Mouse (Mus musculus): Measurements from ENCODE around the gene Thada. TPM values are rescaled to one million over a fixed set of nuclear protein-coding genes. Genes with fewer than 3 reads are reported as not detected.

Gene Thada
- polyA plus RNA-seq, 1 experiment from 2014 or later = 1.3 TPM

DNA sequence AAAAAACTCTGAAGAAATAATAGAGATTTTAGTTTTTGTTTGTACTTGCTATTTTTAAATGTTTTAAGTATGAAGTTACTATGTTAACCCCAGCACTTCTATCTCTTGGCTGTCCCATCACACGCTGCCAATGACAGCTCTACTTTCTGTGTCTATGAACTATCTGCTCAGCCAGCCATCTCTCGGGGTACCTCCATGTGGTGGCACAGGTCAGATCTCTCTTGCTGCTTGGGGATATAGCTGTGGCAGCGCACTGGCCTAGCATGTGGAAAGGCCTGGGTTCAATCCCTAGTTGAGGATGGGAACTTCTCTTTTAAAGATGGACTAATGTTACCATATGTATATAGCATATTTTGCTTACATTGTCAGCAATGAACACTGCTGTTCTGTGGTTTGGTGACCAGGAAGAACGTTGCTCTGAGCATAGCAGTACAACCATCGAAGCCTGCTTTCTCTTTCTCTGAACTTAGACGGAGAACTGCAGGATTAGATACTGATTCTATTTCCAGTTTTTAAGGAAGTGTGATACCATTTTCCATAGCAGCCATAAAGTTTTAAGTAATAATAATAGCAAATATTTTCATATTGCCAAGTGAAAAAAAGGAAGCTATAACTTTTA is 198.4 kb downstream of the Thada start:
- H3K9me3 ChIP-seq (ENCODE audit: control insufficient read depth) = no peaks in the 10 kb centered on the region
- H3K27ac ChIP-seq (ENCODE audit: low read depth, low read length) = no peak overlapping the region
- H3K4me1 ChIP-seq (replicated peaks; ENCODE audit: control insufficient read depth, insufficient read depth, low read length) = no peaks in the 10 kb centered on the region
- H3K4me2 ChIP-seq (replicated peaks; ENCODE audit: low read depth) = no peak overlapping the region
- H3K4me3 ChIP-seq (ENCODE audit: low read depth, low read length) = no peak overlapping the region
- no peak overlapping the region for H3K9ac ChIP-seq (ENCODE audit: low read depth, low read length)
- no peak for TF ChIP-seq CTCF (IDR thresholded peaks at IDR 0.05; ENCODE audit: low read depth)
- no peaks in the 10 kb centered on the region for H3K27me3 ChIP-seq (replicated peaks; ENCODE audit: control insufficient read depth, insufficient read depth, low read length)
- ATAC-seq = no peak
- WGBS = 84% methylated on average over 6 of the region's 6 CpGs
- no peaks in the 10 kb centered on the region for H3K36me3 ChIP-seq (ENCODE audit: control insufficient read depth, insufficient read depth)

DNA sequence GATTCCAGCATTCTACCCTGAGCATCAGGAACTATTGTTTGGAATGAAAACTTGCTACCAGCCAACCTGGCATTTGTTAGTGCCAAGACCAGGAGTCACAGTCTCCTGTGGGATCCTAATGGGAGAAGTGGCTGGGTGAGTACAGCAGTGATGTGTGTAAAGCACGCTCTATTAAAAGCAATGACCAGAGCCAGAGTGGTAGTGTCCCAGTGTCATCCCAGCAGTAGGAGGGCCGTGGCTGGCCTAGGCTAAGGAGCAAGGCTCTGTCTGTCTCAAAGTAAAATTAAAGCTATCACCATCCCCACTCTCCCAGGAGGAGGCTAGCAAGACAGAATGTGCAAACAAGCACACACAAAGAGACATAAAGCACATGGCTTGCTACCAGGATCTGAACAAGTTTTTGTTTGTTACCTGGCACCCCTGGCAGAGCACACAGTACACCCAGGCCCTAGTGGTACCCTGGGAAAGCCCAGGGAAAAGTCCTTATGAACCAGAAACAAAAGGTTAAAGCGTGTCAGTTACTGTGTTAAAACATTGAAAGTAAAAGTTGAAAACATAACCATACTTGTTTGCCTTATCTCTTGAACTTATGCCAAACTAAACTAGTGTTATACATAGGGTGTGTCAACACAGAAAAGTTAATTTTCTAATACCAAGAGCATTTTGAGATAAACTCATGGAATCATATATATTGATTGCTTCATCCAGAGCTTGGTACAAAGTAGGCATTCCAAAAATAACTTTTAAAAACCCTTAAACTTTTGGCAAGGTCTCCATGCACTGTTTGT is 199.7 kb downstream of the Thada start:
- Histone ChIP-seq H3K36me3 (ENCODE audit: control insufficient read depth, insufficient read depth) (no peaks in the 10 kb centered on the region), H3K9ac (ENCODE audit: low read depth, low read length) (no peak overlapping the region), H3K27me3 (replicated peaks; ENCODE audit: control insufficient read depth, insufficient read depth, low read length) (no peaks in the 10 kb centered on the region), H3K27ac (ENCODE audit: low read depth, low read length) (no peak overlapping the region), H3K4me1 (replicated peaks; ENCODE audit: control insufficient read depth, insufficient read depth, low read length) (no peaks in the 10 kb centered on the region), H3K4me3 (ENCODE audit: low read depth, low read length) (no peak overlapping the region), H3K9me3 (ENCODE audit: control insufficient read depth) (no peaks in the 10 kb centered on the region), H3K4me2 (replicated peaks; ENCODE audit: low read depth) (no peak overlapping the region)
- no peak for ATAC-seq
- TF ChIP-seq CTCF (IDR thresholded peaks at IDR 0.05; ENCODE audit: low read depth) = no peak
- WGBS = 64% methylated on average over 3 of the region's 3 CpGs

DNA sequence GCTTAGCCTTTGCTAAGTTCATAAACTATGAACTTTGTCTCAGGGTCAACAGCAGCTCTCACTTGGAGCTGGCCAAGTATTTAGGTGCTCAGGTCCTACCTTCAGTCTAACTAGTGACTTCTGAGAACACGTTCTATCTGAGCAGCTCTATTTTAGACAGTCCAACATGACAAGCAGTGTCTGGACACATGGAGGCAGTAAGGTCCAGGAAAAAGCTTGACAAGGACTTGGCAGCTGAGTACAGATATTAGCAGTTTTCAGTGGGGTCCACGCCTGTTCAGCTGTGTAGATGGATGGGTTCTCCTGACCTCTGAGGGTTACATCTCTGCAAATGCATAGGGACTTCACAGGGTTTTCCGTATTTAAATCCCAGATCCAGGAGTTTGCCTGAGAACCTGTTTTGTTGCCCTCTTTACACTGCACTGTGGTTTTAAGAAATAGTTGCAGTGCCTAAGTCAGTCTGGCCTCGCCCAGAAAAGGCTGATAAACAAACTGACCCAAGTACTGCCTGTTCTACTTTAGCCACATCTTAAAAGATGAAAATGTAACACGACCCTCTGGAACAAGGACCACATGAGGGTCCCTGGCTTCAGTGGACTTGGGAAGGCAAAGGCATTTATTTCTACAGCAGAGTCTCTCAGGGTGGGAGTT is 200.4 kb downstream of the Thada start:
- WGBS = 61% methylated on average over 5 of the region's 5 CpGs
- H3K4me1 ChIP-seq (replicated peaks; ENCODE audit: control insufficient read depth, insufficient read depth, low read length) = no peaks in the 10 kb centered on the region

DNA sequence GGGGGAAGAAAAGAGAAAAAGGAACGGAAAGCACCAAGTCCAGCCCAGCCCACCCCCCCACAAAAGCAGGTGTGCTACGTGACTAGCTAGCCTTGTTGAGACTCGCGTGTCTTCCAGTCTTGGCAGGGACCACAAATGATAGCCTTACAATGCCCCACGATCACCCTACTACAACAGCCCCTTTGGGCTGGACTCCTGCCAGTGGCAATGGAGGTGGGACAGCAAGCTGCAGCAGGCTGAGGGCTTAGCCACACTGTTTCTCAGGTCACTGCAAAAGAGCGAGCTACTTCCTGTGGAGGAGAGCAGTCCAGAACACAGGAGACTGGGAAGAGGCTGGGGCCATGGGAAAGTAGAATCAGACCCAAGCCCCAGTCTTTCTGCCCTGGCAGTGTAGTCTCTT is 201.7 kb downstream of the Thada start:
- no peaks in the 10 kb centered on the region for H3K36me3 ChIP-seq (ENCODE audit: control insufficient read depth, insufficient read depth)
- no peak overlapping the region for H3K4me3 ChIP-seq (ENCODE audit: low read depth, low read length)
- no peak for ATAC-seq
- no peak for TF ChIP-seq CTCF (IDR thresholded peaks at IDR 0.05; ENCODE audit: low read depth)
- H3K27ac ChIP-seq (ENCODE audit: low read depth, low read length) = no peak overlapping the region
- H3K9ac ChIP-seq (ENCODE audit: low read depth, low read length) = no peak overlapping the region
- no peaks in the 10 kb centered on the region for H3K9me3 ChIP-seq (ENCODE audit: control insufficient read depth)
- no peaks in the 10 kb centered on the region for H3K4me1 ChIP-seq (replicated peaks; ENCODE audit: control insufficient read depth, insufficient read depth, low read length)
- H3K4me2 ChIP-seq (replicated peaks; ENCODE audit: low read depth) = no peak overlapping the region
- H3K27me3 ChIP-seq (replicated peaks; ENCODE audit: control insufficient read depth, insufficient read depth, low read length) = no peaks in the 10 kb centered on the region
- 88% methylated on average over 6 of the region's 6 CpGs for WGBS

More for the DNA sequence above, 200.4 kb downstream of the Thada start:
- H3K27ac ChIP-seq (ENCODE audit: low read depth, low read length) = no peak overlapping the region
- no peak overlapping the region for H3K4me2 ChIP-seq (replicated peaks; ENCODE audit: low read depth)
- no peaks in the 10 kb centered on the region for H3K27me3 ChIP-seq (replicated peaks; ENCODE audit: control insufficient read depth, insufficient read depth, low read length)
- TF ChIP-seq CTCF (IDR thresholded peaks at IDR 0.05; ENCODE audit: low read depth) = peak; percentile 54
- no peak overlapping the region for H3K4me3 ChIP-seq (ENCODE audit: low read depth, low read length)
- H3K9me3 ChIP-seq (ENCODE audit: control insufficient read depth) = no peaks in the 10 kb centered on the region
- H3K36me3 ChIP-seq (ENCODE audit: control insufficient read depth, insufficient read depth) = no peaks in the 10 kb centered on the region
- ATAC-seq = no peak
- no peak overlapping the region for H3K9ac ChIP-seq (ENCODE audit: low read depth, low read length)

DNA sequence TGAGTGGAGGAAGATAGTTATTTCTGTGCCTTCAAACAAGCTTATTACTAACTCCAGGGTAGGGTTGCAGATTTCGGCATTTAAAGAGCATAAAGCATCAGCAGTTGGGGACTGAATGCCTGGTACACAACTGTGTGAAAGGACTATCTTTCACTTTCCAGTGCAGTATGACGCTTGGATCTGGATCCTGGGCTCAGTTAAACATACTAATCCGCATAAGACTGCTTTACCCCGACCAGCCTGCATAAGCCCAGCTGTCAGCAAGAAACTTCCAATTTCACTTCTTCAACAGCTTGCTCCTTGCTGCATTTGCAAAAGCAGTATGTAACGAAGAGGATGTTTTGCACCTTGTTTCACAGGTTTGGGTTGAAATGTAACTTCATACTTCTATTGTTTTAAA is 202.4 kb downstream of the Thada start:
- Histone ChIP-seq H3K9me3 (ENCODE audit: control insufficient read depth) (no peaks in the 10 kb centered on the region), H3K4me1 (replicated peaks; ENCODE audit: control insufficient read depth, insufficient read depth, low read length) (no peaks in the 10 kb centered on the region), H3K9ac (ENCODE audit: low read depth, low read length) (no peak overlapping the region), H3K4me2 (replicated peaks; ENCODE audit: low read depth) (no peak overlapping the region), H3K27me3 (replicated peaks; ENCODE audit: control insufficient read depth, insufficient read depth, low read length) (no peaks in the 10 kb centered on the region), H3K36me3 (ENCODE audit: control insufficient read depth, insufficient read depth) (no peaks in the 10 kb centered on the region), H3K27ac (ENCODE audit: low read depth, low read length) (no peak overlapping the region), H3K4me3 (ENCODE audit: low read depth, low read length) (no peak overlapping the region)
- TF ChIP-seq CTCF (IDR thresholded peaks at IDR 0.05; ENCODE audit: low read depth) = no peak
- ATAC-seq = no peak
- WGBS = 72% methylated on average over 5 of the region's 5 CpGs

DNA sequence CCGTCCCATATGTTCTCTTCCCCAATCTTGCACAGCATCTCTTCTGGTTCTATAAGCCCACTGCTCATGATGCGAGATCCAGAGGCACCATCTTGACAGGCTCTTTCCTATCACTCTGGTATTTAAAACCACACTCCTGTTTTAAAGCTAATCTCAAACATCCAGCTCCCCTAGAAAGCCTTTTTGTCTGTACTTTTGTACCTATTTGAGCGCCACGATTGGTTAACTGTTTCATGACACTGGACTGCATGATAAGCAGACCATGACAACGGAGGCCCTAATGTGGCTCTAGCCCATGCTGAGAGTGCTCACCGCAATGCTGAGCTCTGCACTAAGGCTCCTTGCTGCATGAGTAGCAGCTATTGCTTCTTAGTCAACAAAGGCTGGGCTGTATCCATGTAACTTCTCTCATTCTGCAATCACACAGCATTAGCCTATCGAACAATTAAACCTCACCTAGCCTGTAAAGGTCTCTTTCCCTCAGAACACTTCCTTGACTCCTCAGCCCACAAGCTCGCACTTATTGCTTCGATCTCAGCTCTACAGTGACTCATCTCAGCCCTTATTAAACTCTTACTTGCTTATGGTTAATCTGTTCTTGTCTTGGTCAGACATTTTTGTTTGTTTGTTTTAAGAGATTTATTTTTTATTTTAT is 203.6 kb downstream of the Thada start:
- no peaks in the 10 kb centered on the region for H3K9me3 ChIP-seq (ENCODE audit: control insufficient read depth)
- H3K9ac ChIP-seq (ENCODE audit: low read depth, low read length) = no peak overlapping the region
- H3K27ac ChIP-seq (ENCODE audit: low read depth, low read length) = no peak overlapping the region
- TF ChIP-seq CTCF (IDR thresholded peaks at IDR 0.05; ENCODE audit: low read depth) = no peak
- 0 out of 2 replicates have a peak, but pooled peaks cover 2% of the 10 kb centered on the region for H3K4me1 ChIP-seq (replicated peaks; ENCODE audit: control insufficient read depth, insufficient read depth, low read length)
- no peak for ATAC-seq
- H3K4me3 ChIP-seq (ENCODE audit: low read depth, low read length) = no peak overlapping the region
- 81% methylated on average over 9 of the region's 9 CpGs for WGBS
- H3K4me2 ChIP-seq (replicated peaks; ENCODE audit: low read depth) = no peak overlapping the region
- H3K36me3 ChIP-seq (ENCODE audit: control insufficient read depth, insufficient read depth) = no peaks in the 10 kb centered on the region
- no peaks in the 10 kb centered on the region for H3K27me3 ChIP-seq (replicated peaks; ENCODE audit: control insufficient read depth, insufficient read depth, low read length)
